Mouse (Mus musculus) hindbrain, embryonic 16.5 days (tissue): ENCODE measurements around the gene Ddx10. TPM values are rescaled to one million over a fixed set of nuclear protein-coding genes. Genes with fewer than 3 reads are reported as not detected.

Experiments
- ATAC-seq: fragments of 200-750 bp; cut with Nextera tagmentation; 2 replicates; pipeline ENCODE4 v1.8.0; 2017; ENCODE audit warnings: moderate TSS enrichment, moderate library complexity
- H3K27ac ChIP-seq: fragments of 300-500 bp; sonication (generic); 2 replicates; pipeline ENCODE4 v1.5.1; 2014; ENCODE audit warnings: low read depth, mild to moderate bottlenecking, control low read depth, low read length, moderate library complexity
- H3K27me3 ChIP-seq: fragments of 300-500 bp; sonication (generic); replicated peaks from 2 replicates; pipeline ENCODE4 v1.6.1; 2014; ENCODE audit warnings: low read length; ENCODE audit not compliant: control insufficient read depth, insufficient read depth
- H3K36me3 ChIP-seq: fragments of 300-500 bp; sonication (generic); 2 replicates; pipeline ENCODE4 v1.6.1; 2014; ENCODE audit warnings: mild to moderate bottlenecking, low read length, moderate library complexity, mixed read lengths; ENCODE audit not compliant: control insufficient read depth, insufficient read depth
- H3K4me1 ChIP-seq: fragments of 300-500 bp; sonication (generic); 2 replicates; pipeline ENCODE4 v1.6.1; 2014; ENCODE audit warnings: low read depth, low read length; ENCODE audit not compliant: control insufficient read depth, insufficient read depth
- H3K4me2 ChIP-seq: fragments of 300-500 bp; sonication (generic); 2 replicates; pipeline ENCODE4 v1.6.1; 2014; ENCODE audit warnings: mild to moderate bottlenecking, low read length, control low read depth, moderate library complexity
- H3K4me3 ChIP-seq: fragments of 300-500 bp; sonication (generic); 2 replicates; pipeline ENCODE4 v1.5.1; 2014; ENCODE audit warnings: mild to moderate bottlenecking, low read length, control low read depth, moderate library complexity
- H3K9ac ChIP-seq: fragments of 300-500 bp; sonication (generic); 2 replicates; pipeline ENCODE4 v1.6.1; 2014; ENCODE audit warnings: low read depth, mild to moderate bottlenecking, control low read depth, low read length, moderate library complexity
- H3K9me3 ChIP-seq: fragments of 300-500 bp; sonication (generic); 2 replicates; pipeline ENCODE4 v1.6.1; 2014; ENCODE audit warnings: mild to moderate bottlenecking, low read length, moderate library complexity; ENCODE audit not compliant: control insufficient read depth
- WGBS: fragments of 180-500 bp; shearing (Covaris S2); extraction: QIAGEN DNeasy Blood & Tissue Kit; methylation state at CpG from one replicate; pipeline ENCODE4 v1.1.7; 2014; 5-methylcytosine and 5-hydroxymethylcytosine counted together
- polyA plus RNA-seq: library from polyadenylated mRNA; unstranded; fragments of >200 nt; fragmentation: Nextera tagmentation; extraction: Ambion mirVana; gene quantifications from 2 replicates; pipeline ENCODE4 v1.2.1, GENCODE M21; 2015

Gene Ddx10
- polyA plus RNA-seq, 1 experiment from 2014 or later, result 23.1 TPM

DNA sequence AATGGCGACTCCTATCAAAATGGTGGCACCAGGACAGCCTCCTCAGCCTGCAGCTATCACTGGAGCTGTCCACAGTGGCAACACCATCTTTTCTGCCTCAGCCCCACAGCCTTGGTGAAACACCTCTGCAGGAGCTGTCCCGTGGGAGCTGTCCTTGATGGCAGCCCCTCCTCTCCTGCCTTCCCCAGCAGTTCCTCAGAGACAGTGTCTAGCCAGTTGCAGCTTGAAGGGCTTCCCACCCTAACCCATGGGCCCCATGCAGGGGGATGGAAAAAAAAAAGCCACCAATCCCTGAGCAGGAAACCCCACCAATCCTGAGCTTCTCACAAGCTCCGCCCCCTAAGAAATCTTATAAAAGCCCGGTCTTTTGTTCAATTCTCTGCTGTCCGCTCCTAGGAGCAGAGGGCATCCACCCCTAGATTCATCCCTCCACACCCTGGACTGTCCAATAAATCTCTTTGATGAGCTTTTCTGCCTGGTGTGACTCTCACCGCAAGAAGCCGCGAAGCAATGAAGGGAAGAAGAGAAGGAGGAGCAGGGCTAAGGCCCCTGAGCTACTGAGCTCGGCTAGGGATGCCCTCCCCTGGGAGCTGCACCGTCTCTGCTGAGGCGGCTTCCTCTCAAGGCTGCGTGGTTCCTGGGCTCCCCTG lies 176.9 kb downstream of the Ddx10 start:
- 71% methylated on average over 12 of the region's 12 CpGs for WGBS

DNA sequence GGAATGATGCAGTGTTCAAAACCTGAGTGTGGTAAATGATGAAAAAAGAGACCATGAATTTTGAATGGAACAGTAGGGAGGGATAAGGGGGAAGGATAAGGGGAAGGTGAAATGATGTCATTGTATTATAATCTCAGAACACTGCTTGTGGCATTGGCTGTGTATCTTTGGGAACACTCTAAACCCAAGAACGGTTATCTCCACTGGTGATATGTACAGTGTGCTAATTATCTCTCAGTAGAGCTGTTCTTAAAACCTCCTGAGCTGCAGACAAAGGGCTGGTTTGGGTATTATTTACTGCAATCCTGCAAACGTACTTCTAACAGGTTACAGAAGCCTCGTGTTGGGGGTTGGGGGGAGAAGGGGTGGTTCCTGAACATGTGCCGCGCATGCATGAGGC lies 179.7 kb downstream of the Ddx10 start:
- no peak overlapping the region for H3K4me3 ChIP-seq
- no peaks in the 10 kb centered on the region for H3K36me3 ChIP-seq
- H3K9ac ChIP-seq, result no peak overlapping the region
- 96% methylated on average over 5 of the region's 5 CpGs for WGBS
- ATAC-seq, result no peak
- no peaks in the 10 kb centered on the region for H3K9me3 ChIP-seq
- H3K27ac ChIP-seq, result no peak overlapping the region
- no peaks in the 10 kb centered on the region for H3K27me3 ChIP-seq
- H3K4me2 ChIP-seq, result no peak overlapping the region
- H3K4me1 ChIP-seq, result no peaks in the 10 kb centered on the region

More for the DNA sequence above, 176.9 kb downstream of the Ddx10 start:
- no peak for ATAC-seq
- no peaks in the 10 kb centered on the region for H3K27me3 ChIP-seq
- H3K4me3 ChIP-seq, result no peak overlapping the region
- H3K36me3 ChIP-seq, result no peaks in the 10 kb centered on the region
- H3K9ac ChIP-seq, result no peak overlapping the region
- 0 out of 2 replicates have a peak overlapping the region, but pooled peaks have one; percentile 29 for H3K27ac ChIP-seq
- no peaks in the 10 kb centered on the region for H3K9me3 ChIP-seq
- H3K4me1 ChIP-seq, result no peaks in the 10 kb centered on the region
- no peak overlapping the region for H3K4me2 ChIP-seq

DNA sequence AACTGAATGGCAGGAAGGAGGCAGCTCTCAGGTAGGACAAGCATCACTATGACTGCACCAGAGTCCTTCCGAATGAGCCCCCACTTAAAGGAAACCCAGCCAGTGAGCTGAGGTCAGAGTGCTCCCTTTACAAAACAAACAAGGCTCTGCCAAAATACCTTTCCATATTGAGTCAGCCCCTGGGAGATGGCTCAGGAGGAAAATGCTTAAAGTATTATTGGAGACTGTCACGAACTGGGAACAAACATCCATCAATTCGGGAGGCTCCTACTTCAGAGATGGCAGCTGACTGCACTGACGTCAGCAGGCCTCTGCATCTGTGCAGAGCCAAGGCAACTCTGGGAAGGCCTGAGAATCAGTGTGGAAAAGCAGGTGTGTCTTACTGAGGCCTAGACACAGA lies 181.4 kb downstream of the Ddx10 start:
- H3K27ac ChIP-seq, result 0 out of 2 replicates have a peak overlapping the region, but pooled peaks have one; percentile 1
- no peaks in the 10 kb centered on the region for H3K4me1 ChIP-seq
- ATAC-seq, result peak; percentile 61; the same call in 1 of the 2 replicates
- WGBS, result 48% methylated on average over 4 of the region's 4 CpGs
- no peak overlapping the region for H3K4me3 ChIP-seq
- H3K9ac ChIP-seq, result no peak overlapping the region
- H3K36me3 ChIP-seq, result no peaks in the 10 kb centered on the region
- no peak overlapping the region for H3K4me2 ChIP-seq
- H3K9me3 ChIP-seq, result no peaks in the 10 kb centered on the region
- H3K27me3 ChIP-seq, result no peaks in the 10 kb centered on the region

DNA sequence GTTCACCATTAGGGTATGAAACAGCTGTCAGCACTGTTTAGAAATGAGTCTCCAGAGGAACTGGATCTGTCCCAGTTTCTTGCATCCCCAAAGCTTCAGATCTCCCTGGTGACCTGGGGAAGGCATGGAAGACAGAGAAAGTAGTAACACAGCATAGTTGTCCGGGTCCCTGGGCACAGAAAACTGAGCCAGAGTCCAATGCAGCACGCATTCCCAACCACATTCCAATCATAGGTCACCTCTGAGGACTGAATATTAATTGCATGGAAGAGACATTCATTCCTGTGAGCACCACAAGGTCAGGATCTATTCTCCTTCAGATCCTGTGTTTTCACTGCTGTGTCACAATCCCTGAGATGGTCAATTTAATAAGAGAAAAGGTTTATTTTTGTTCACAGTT lies 182.8 kb downstream of the Ddx10 start:
- Histone ChIP-seq H3K27me3 (no peaks in the 10 kb centered on the region), H3K9me3 (no peaks in the 10 kb centered on the region), H3K36me3 (no peaks in the 10 kb centered on the region), H3K4me3 (no peak overlapping the region), H3K4me1 (no peaks in the 10 kb centered on the region), H3K4me2 (no peak overlapping the region), H3K9ac (no peak overlapping the region), H3K27ac (no peak overlapping the region)
- 54% methylated on average over 2 of the region's 2 CpGs for WGBS
- ATAC-seq, result no peak

DNA sequence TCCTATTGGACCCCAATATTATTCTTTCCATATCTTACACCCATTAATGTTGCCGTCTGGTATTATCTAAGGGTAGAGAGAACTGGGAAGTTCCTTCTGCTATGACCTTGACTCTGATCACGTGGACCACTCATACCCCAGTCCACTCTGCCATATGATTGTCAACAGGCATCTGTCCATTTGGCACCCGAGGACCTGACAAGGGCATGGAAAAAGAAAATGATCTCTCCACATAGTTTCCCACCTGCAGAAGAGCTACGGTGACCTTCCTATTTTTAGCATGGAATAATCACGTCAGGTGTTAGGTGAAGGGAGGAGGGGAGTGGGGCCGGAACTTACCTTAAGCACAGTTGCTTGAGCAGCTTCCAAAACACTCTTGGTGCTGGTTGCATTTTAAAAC lies 183.3 kb downstream of the Ddx10 start:
- Histone ChIP-seq H3K4me1 (no peaks in the 10 kb centered on the region), H3K4me3 (no peak overlapping the region), H3K9me3 (no peaks in the 10 kb centered on the region), H3K36me3 (no peaks in the 10 kb centered on the region), H3K9ac (no peak overlapping the region), H3K27me3 (no peaks in the 10 kb centered on the region), H3K4me2 (no peak overlapping the region), H3K27ac (no peak overlapping the region)
- WGBS, result 82% methylated on average over 6 of the region's 6 CpGs
- ATAC-seq, result no peak

DNA sequence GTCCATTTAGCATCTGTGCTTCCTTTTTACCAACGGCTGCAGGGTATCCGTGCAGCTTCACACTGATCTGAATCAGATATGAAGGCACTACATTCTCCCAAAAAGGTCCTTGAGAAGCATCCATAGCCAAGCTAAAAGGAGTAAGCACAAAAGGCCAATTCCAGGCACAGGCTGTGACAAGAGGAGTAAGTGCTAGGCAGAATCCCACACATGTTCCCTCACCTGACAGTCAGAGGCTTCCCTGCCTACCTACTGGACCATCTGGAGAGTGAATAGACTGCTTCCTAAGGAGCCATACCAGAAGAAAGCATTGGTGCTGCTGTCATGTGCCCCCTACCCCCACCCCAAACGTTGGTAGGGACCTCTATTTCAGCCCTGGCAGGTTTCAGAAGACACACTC lies 192.5 kb downstream of the Ddx10 start:
- Histone ChIP-seq H3K27ac (no peak overlapping the region), H3K36me3 (no peaks in the 10 kb centered on the region), H3K9me3 (no peaks in the 10 kb centered on the region), H3K4me3 (no peak overlapping the region), H3K27me3 (no peaks in the 10 kb centered on the region), H3K4me2 (no peak overlapping the region), H3K4me1 (no peaks in the 10 kb centered on the region), H3K9ac (no peak overlapping the region)
- ATAC-seq, result no peak
- 63% methylated on average over 3 of the region's 3 CpGs for WGBS

Other genes starting within 250 kb of the Ddx10 start
- 0.48 and 0.55 TPM in 2 replicates for gene Exph5, start 53.6 kb upstream of the Ddx10 start, polyA plus RNA-seq
- 7.2 and 8.7 TPM in 2 replicates for gene Kdelc2, start 136.0 kb upstream of the Ddx10 start, polyA plus RNA-seq
- gene 4930550C14Rik, start 154.3 kb upstream of the Ddx10 start, polyA plus RNA-seq, result 0.30 TPM in 2 replicates